Mouse (Mus musculus) forebrain, embryonic 13.5 days (tissue): Measurements from ENCODE around the gene Mdk. TPM values are rescaled to one million over a fixed set of nuclear protein-coding genes. Genes with fewer than 3 reads are reported as not detected.
A peak's percentile ranks its signal among the peaks of the same experiment; 100 is the strongest.

ENCODE experiments used
- ATAC-seq: fragments of 200-750 bp; cut with Nextera tagmentation; 2 replicates; pipeline ENCODE4 v1.8.0; 2017
- H3K27ac ChIP-seq: fragments of 300-500 bp; sonication (generic); 2 replicates; pipeline ENCODE4 v1.5.1; 2015; ENCODE audit warnings: inconsistent platforms, mild to moderate bottlenecking, moderate library complexity
- H3K27me3 ChIP-seq: fragments of 300-500 bp; sonication (generic); 2 replicates; pipeline ENCODE4 v1.6.1; 2015; ENCODE audit warnings: mild to moderate bottlenecking, inconsistent platforms
- H3K36me3 ChIP-seq: fragments of 300-500 bp; sonication (generic); 2 replicates; pipeline ENCODE4 v1.6.1; 2015; ENCODE audit warnings: mild to moderate bottlenecking, inconsistent platforms; ENCODE audit not compliant: poor library complexity, severe bottlenecking
- H3K4me1 ChIP-seq: fragments of 300-500 bp; sonication (generic); 2 replicates; pipeline ENCODE4 v1.6.1; 2015; ENCODE audit warnings: inconsistent platforms
- H3K4me2 ChIP-seq: fragments of 300-500 bp; sonication (generic); 2 replicates; pipeline ENCODE4 v1.6.1; 2015; ENCODE audit warnings: inconsistent platforms, mild to moderate bottlenecking, moderate library complexity
- H3K4me3 ChIP-seq: fragments of 300-500 bp; sonication (generic); 2 replicates; pipeline ENCODE4 v1.5.1; 2015; ENCODE audit warnings: mild to moderate bottlenecking, inconsistent platforms
- H3K9ac ChIP-seq: fragments of 300-500 bp; sonication (generic); 2 replicates; pipeline ENCODE4 v1.6.1; 2015; ENCODE audit warnings: mild to moderate bottlenecking, inconsistent platforms
- H3K9me3 ChIP-seq: fragments of 300-500 bp; sonication (generic); replicated peaks from 2 replicates; pipeline ENCODE4 v1.6.1; 2016; ENCODE audit warnings: inconsistent platforms
- WGBS: fragments of 180-500 bp; shearing (Covaris S2); methylation state at CpG from one replicate; pipeline ENCODE4 v1.1.7; 2015; 5-methylcytosine and 5-hydroxymethylcytosine counted together
- polyA plus RNA-seq: library from polyadenylated mRNA; unstranded; fragments of >200 nt; fragmentation: Nextera tagmentation; extraction: Ambion mirVana; gene quantifications from 2 replicates; pipeline ENCODE4 v1.2.1, GENCODE M21; 2015

Mdk gene
- polyA plus RNA-seq, 1 experiment from 2014 or later, result 609 TPM

DNA sequence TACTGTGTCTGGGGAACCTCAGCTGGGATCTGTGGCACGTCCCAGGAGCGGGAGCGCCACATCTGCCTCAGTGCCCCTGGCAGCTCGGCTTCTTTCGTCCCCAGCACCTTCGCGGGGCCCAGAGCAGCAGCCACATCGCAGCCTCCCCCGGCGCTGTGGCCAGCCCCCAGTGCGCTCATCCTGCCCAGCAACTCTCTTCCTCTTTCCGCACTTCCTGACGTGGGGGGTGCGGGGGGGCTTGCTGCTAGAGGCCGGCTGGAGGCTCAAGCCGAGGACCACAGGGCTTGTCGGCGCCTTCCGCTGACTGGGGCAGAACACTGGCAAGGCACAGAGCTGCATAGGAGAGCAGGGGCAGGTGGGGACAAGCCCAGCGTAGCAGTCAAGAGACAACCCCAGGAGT is 33.3 kb upstream of the Mdk start:
- Histone ChIP-seq H3K4me3 (0 out of 2 replicates have a peak overlapping the region, but pooled peaks have one; percentile 6), H3K4me1 (peaks cover 17% of the 10 kb centered on the region), H3K27ac (0 out of 2 replicates have a peak overlapping the region, but pooled peaks have one; percentile 37), H3K36me3 (no peaks in the 10 kb centered on the region), H3K9ac (0 out of 2 replicates have a peak overlapping the region, but pooled peaks have one; percentile 6), H3K27me3 (peaks cover 18% of the 10 kb centered on the region), H3K9me3 (no peaks in the 10 kb centered on the region), H3K4me2 (no peak overlapping the region; the same call in 1 of the 2 replicates)
- WGBS, result 19% methylated on average over 20 of the region's 20 CpGs
- no peak for ATAC-seq

GRCm38 (mm10) chr2:91964610-91965204 is 32.6 kb upstream of the Mdk start:
- no peak overlapping the region for H3K9ac ChIP-seq
- no peak for ATAC-seq
- H3K4me2 ChIP-seq, result no peak overlapping the region
- WGBS, result 72% methylated on average over 3 of the region's 3 CpGs
- H3K4me1 ChIP-seq, result peaks cover 22% of the 10 kb centered on the region
- H3K4me3 ChIP-seq, result no peak overlapping the region
- H3K27ac ChIP-seq, result no peak overlapping the region
- H3K27me3 ChIP-seq, result peaks cover 12% of the 10 kb centered on the region
- H3K9me3 ChIP-seq, result no peaks in the 10 kb centered on the region
- no peaks in the 10 kb centered on the region for H3K36me3 ChIP-seq

- peaks cover 12% of the 10 kb centered on the region for H3K27me3 ChIP-seq
- H3K27ac ChIP-seq, result peak overlapping the region; percentile 65
- no peaks in the 10 kb centered on the region for H3K9me3 ChIP-seq
- H3K4me1 ChIP-seq, result peaks cover 34% of the 10 kb centered on the region
- under 1% methylated on average over 49 of the region's 57 CpGs for WGBS
- peak; percentile 94 for ATAC-seq
- H3K4me2 ChIP-seq, result peak overlapping the region; percentile 92
- H3K4me3 ChIP-seq, result peak overlapping the region; percentile 86
- H3K9ac ChIP-seq, result peak overlapping the region; percentile 88
- H3K36me3 ChIP-seq, result no peaks in the 10 kb centered on the region
Observed at GRCm38 (mm10) chr2:91963443-91963932, 31.4 kb upstream of the Mdk start.

GRCm38 (mm10) chr2:91962864-91963401 is 30.8 kb upstream of the Mdk start:
- ATAC-seq, result peak; percentile 55
- H3K4me2 ChIP-seq, result peak overlapping the region; percentile 92
- H3K27me3 ChIP-seq, result peaks cover 12% of the 10 kb centered on the region
- peaks cover 37% of the 10 kb centered on the region for H3K4me1 ChIP-seq
- peak overlapping the region; percentile 88 for H3K9ac ChIP-seq
- no peaks in the 10 kb centered on the region for H3K36me3 ChIP-seq
- WGBS, result under 1% methylated on average over 39 of the region's 39 CpGs
- H3K9me3 ChIP-seq, result no peaks in the 10 kb centered on the region
- peak overlapping the region; percentile 65 for H3K27ac ChIP-seq
- peak overlapping the region; percentile 86 for H3K4me3 ChIP-seq

DNA sequence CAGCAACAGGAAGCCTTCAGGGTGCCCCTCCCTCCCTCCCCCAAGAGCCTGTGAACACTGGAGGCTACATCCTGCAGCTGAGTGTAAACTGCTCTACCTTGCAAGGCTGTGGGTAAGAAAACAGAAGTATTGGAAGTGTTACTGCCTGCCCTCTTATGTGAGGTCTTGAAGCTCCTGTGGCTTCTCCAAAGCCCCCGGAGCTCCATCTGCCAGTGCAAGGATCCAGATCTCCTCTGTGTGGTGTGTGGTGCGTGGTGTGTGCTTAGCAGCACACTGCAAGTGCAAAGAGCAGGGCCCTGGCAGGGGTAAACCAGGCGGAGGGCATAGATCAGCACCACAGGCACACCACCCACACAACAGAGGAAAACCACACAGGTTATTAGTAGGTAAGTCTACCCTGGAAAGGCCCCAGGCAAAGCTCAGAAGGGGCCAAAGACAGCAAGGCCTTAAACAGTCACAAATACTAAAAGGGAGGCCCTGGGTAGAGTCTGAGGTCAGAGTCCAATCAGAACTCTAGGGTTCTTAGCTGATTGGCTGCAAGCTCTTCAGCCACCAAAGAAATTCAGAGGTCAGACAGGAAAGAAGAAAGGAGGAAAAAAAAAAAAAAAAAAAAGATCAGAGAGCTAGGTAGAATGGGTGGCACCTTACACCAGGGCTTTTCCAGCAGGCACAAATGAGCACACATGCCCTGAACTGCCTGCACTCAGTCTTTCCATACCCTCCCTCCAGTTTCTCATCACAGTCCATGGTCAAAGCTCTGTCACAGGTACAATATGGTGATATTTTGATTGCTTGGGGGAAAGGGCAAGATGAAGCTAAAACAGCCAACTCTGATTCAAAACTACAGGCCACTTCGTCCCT is 30.0 kb upstream of the Mdk start:
- WGBS, result 57% methylated on average over 4 of the region's 4 CpGs

DNA sequence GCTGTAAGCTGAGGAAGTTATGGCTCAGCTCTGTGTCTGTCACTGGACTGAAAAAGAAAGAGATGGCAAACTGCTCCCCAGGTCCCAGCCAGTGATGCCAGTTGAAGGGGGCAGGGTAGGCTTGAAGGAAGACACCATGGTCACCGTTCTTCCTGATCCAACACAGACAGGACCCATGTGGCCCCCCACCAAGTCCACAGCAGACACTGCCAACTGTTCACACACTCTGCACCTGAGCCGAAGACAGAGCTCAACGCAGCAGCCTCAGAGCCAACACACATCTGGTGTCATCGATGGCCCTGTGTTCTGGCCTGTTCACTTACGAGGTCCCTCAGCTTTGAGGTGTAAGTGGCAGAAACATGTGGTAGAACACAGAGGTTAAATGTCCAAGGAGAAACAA is 28.4 kb upstream of the Mdk start:
- 89% methylated on average over 5 of the region's 5 CpGs for WGBS
- H3K27me3 ChIP-seq, result peaks cover 6% of the 10 kb centered on the region
- ATAC-seq, result no peak
- no peak overlapping the region for H3K27ac ChIP-seq
- no peaks in the 10 kb centered on the region for H3K9me3 ChIP-seq
- H3K36me3 ChIP-seq, result no peaks in the 10 kb centered on the region
- no peak overlapping the region for H3K9ac ChIP-seq
- no peak overlapping the region for H3K4me2 ChIP-seq
- H3K4me1 ChIP-seq, result peaks cover 53% of the 10 kb centered on the region
- H3K4me3 ChIP-seq, result no peak overlapping the region

More for the DNA sequence above, 30.0 kb upstream of the Mdk start:
- peak overlapping the region; percentile 86 for H3K4me3 ChIP-seq
- H3K9ac ChIP-seq, result peak overlapping the region; percentile 88
- no peak for ATAC-seq
- no peaks in the 10 kb centered on the region for H3K36me3 ChIP-seq
- H3K4me2 ChIP-seq, result peak overlapping the region; percentile 92
- H3K27ac ChIP-seq, result no peak overlapping the region
- peaks cover 12% of the 10 kb centered on the region for H3K27me3 ChIP-seq
- no peaks in the 10 kb centered on the region for H3K9me3 ChIP-seq
- peaks cover 45% of the 10 kb centered on the region for H3K4me1 ChIP-seq

- H3K36me3 ChIP-seq, result no peaks in the 10 kb centered on the region
- H3K4me3 ChIP-seq, result no peak overlapping the region
- 78% methylated on average over 11 of the region's 11 CpGs for WGBS
- H3K27ac ChIP-seq, result no peak overlapping the region
- H3K9ac ChIP-seq, result no peak overlapping the region
- H3K4me2 ChIP-seq, result no peak overlapping the region
- peaks cover 3% of the 10 kb centered on the region; the same call in 1 of the 2 replicates for H3K27me3 ChIP-seq
- ATAC-seq, result no peak
- peaks cover 59% of the 10 kb centered on the region for H3K4me1 ChIP-seq
- no peaks in the 10 kb centered on the region for H3K9me3 ChIP-seq
Observed at GRCm38 (mm10) chr2:91959544-91960410, 27.7 kb upstream of the Mdk start.

DNA sequence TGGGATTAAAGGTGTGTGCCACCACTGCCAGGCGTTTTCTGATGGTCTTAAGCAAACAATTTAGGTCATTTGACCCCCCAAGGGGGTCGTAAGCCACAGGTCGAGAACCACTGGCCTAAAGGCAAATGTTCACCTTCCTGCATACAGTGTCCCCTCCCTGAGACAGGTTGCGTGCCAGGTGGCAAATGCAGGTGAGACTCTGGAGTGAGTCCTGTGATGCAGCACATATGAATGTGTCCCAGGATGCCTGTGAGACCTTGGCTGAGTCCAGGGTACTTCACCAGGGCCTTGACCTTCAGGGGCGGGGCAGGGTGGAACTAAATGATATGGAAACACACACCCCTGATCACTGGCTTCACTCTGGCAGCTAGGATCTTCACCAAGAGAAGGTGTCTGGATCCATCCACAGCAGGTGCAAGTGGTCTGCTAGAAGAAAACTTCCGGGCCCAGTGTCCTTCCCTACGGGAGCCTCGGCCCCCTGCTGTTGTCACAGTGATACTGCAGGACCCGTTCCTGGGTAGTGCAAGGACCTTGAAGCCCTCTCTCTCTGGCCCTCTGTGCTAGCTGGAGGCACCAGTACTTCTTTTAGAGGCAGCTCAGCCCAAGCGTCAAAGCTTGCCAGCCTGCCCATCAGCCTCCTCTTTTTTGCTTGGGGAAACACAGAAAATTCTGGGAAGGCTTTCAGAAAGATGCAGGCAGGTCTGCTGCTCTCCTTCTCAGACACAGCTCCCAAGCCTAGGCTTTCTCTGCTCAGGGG is 26.8 kb upstream of the Mdk start:
- Histone ChIP-seq H3K9me3 (no peaks in the 10 kb centered on the region), H3K4me2 (no peak overlapping the region), H3K27me3 (no peaks in the 10 kb centered on the region), H3K36me3 (no peaks in the 10 kb centered on the region), H3K9ac (no peak overlapping the region), H3K4me3 (no peak overlapping the region), H3K27ac (no peak overlapping the region), H3K4me1 (peaks cover 62% of the 10 kb centered on the region)
- WGBS, result 53% methylated on average over 10 of the region's 10 CpGs
- ATAC-seq, result no peak

GRCm38 (mm10) chr2:91958049-91958448 is 26.0 kb upstream of the Mdk start:
- no peak for ATAC-seq
- Histone ChIP-seq H3K27ac (no peak overlapping the region), H3K27me3 (no peaks in the 10 kb centered on the region), H3K4me1 (peaks cover 67% of the 10 kb centered on the region), H3K9me3 (no peaks in the 10 kb centered on the region), H3K4me3 (no peak overlapping the region), H3K4me2 (no peak overlapping the region), H3K9ac (no peak overlapping the region), H3K36me3 (no peaks in the 10 kb centered on the region)
- WGBS, result 83% methylated on average over 8 of the region's 8 CpGs

GRCm38 (mm10) chr2:91957096-91957495 is 25.0 kb upstream of the Mdk start:
- Histone ChIP-seq H3K9me3 (no peaks in the 10 kb centered on the region), H3K4me2 (peak overlapping the region; percentile 27), H3K4me3 (no peak overlapping the region), H3K4me1 (peaks cover 59% of the 10 kb centered on the region), H3K27me3 (no peaks in the 10 kb centered on the region), H3K9ac (no peak overlapping the region), H3K27ac (peak overlapping the region; percentile 79), H3K36me3 (no peaks in the 10 kb centered on the region)
- ATAC-seq, result peak; percentile 88
- 35% methylated on average over 4 of the region's 4 CpGs for WGBS

DNA sequence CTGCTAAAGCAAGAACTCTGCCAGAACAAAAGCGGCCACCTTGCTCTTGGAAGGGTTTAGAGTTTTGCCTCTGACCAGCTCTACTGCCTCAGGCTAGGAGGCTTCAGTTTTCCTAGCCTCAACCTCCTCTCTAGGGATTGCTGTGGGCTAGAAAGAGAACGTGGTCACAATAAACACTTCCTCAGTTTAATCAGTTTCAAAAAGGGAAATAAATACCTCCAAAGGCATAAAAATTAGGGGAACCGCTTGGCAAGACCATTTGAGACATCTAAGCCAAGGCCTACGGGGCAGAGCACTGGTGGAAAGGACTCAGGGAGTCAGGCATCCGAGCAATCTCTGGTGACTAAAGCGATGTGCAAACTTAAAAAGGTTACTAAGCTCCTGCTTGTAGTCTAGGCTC is 23.8 kb upstream of the Mdk start:
- H3K27me3 ChIP-seq, result no peaks in the 10 kb centered on the region
- peaks cover 50% of the 10 kb centered on the region for H3K4me1 ChIP-seq
- no peaks in the 10 kb centered on the region for H3K36me3 ChIP-seq
- H3K9me3 ChIP-seq, result no peaks in the 10 kb centered on the region
- H3K27ac ChIP-seq, result peak overlapping the region; percentile 49; the same call in 1 of the 2 replicates
- H3K9ac ChIP-seq, result no peak overlapping the region
- no peak for ATAC-seq
- no peak overlapping the region for H3K4me2 ChIP-seq
- WGBS, result 87% methylated on average over 6 of the region's 6 CpGs
- no peak overlapping the region for H3K4me3 ChIP-seq
